Mouse (Mus musculus) hindbrain, embryonic 13.5 days (tissue): ENCODE data around the gene Nup62. TPM values are rescaled to one million over a fixed set of nuclear protein-coding genes. Genes with fewer than 3 reads are reported as not detected.

Experiments
- ATAC-seq: fragments of 200-750 bp; cut with Nextera tagmentation; 2 replicates; pipeline ENCODE4 v1.8.0; 2017; ENCODE audit warnings: moderate TSS enrichment; ENCODE audit not compliant: low FRiP score
- H3K27ac ChIP-seq: fragments of 300-500 bp; sonication (generic); 2 replicates; pipeline ENCODE4 v1.5.1; 2015; ENCODE audit warnings: inconsistent platforms, mild to moderate bottlenecking, moderate library complexity
- H3K27me3 ChIP-seq: fragments of 300-500 bp; sonication (generic); 2 replicates; pipeline ENCODE4 v1.6.1; 2015; ENCODE audit warnings: mild to moderate bottlenecking, inconsistent platforms
- H3K36me3 ChIP-seq: fragments of 300-500 bp; sonication (generic); 2 replicates; pipeline ENCODE4 v1.6.1; 2015; ENCODE audit warnings: mild to moderate bottlenecking, inconsistent platforms
- H3K4me1 ChIP-seq: fragments of 300-500 bp; sonication (generic); replicated peaks from 2 replicates; pipeline ENCODE4 v1.6.1; 2015; ENCODE audit warnings: inconsistent platforms
- H3K4me2 ChIP-seq: fragments of 300-500 bp; sonication (generic); 2 replicates; pipeline ENCODE4 v1.6.1; 2015; ENCODE audit warnings: inconsistent platforms, mild to moderate bottlenecking, moderate library complexity
- H3K4me3 ChIP-seq: fragments of 300-500 bp; sonication (generic); 2 replicates; pipeline ENCODE4 v1.5.1; 2015; ENCODE audit warnings: mild to moderate bottlenecking, inconsistent platforms
- H3K9ac ChIP-seq: fragments of 300-500 bp; sonication (generic); 2 replicates; pipeline ENCODE4 v1.6.1; 2015; ENCODE audit warnings: mild to moderate bottlenecking, inconsistent platforms
- H3K9me3 ChIP-seq: fragments of 300-500 bp; sonication (generic); 2 replicates; pipeline ENCODE4 v1.6.1; 2016; ENCODE audit warnings: inconsistent platforms
- WGBS: fragments of 180-500 bp; shearing (Covaris S2); methylation state at CpG from one replicate; pipeline ENCODE4 v1.1.7; 2015; 5-methylcytosine and 5-hydroxymethylcytosine counted together
- polyA plus RNA-seq: library from polyadenylated mRNA; unstranded; fragments of >200 nt; fragmentation: Nextera tagmentation; extraction: Ambion mirVana; gene quantifications from 2 replicates; pipeline ENCODE4 v1.2.1, GENCODE M21; 2015

Nup62 gene
- polyA plus RNA-seq, 1 experiment from 2014 or later, result 47.9 TPM

DNA sequence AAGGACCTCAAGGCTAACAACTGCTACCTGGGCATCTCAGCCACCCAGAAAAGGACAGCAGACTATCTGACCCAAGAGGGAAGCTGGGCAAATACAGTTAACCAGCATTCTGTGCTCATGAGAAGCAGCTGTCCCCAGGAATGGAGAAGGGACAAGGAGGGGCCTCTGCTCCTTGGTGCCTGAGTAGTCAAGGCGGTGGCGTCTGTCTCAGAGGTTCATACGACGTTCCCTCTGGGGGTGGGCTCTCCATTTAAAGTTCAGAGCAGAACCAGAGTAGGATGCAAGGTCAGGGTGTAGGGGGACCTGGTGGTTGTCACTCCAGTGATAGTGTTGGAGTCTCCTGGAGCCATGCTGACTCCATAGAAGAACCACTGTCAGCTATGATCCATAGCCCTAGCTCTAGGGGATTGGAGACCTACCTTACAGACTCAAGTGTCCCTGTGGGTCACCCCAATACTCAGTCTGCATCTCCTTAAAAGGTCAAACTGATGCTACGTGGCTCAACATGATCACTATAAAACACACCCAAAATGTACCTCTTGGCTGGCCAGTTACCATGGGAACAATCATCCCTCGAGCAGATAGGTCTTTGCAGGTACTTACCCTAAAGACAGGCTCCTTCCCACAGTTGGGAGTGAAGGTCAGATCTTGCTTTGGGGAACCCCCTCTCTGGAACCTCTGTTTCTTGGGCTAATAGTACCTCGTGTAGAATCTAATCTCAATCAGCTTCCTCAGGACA, 4.9 kb upstream of the Nup62 start:
- Histone ChIP-seq H3K27ac (no peak overlapping the region), H3K4me3 (no peak overlapping the region), H3K4me2 (no peak overlapping the region), H3K36me3 (peaks cover 10% of the 10 kb centered on the region; the same call in 1 of the 2 replicates), H3K9me3 (no peaks in the 10 kb centered on the region), H3K27me3 (0 out of 2 replicates have a peak, but pooled peaks cover 2% of the 10 kb centered on the region), H3K4me1 (peaks cover 8% of the 10 kb centered on the region), H3K9ac (no peak overlapping the region)
- 95% methylated on average over 7 of the region's 7 CpGs for WGBS
- ATAC-seq, result no peak

DNA sequence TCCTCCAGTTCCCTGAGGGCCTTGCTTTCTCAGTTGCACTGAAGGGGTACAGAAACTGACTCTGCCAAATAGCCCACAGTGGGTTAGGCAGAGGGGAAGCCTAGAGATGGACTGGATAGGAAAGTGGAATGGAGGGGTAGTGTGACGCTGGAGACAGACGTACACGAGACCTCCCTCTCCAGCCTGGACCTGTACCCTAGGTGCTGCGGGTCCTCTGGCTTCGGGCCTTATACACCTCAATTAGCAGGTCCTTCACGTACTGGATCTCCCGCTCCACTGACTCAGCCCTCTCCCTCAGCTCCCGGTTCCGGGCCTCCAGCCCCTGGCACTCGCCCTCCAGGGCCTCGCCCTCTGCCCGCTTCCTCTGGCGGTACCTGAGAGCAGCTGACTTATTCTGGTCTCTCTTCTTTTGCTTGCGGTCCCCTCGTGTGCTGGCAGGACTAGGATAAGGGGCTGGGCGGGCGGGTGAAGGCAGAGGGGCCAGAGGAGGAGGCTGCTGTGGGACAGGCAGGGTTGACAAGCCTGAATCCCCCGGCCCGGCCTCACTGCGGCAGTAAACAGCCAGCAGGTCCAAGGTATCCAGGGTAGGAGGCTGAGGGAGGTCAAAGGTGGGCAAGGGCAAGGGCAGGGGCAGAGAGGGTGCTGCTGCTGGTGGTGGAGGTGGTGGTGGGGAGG, 3.1 kb upstream of the Nup62 start:
- H3K4me3 ChIP-seq, result no peak overlapping the region
- peaks cover 18% of the 10 kb centered on the region for H3K4me1 ChIP-seq
- 90% methylated on average over 19 of the region's 20 CpGs for WGBS
- H3K9me3 ChIP-seq, result no peaks in the 10 kb centered on the region
- no peak for ATAC-seq
- no peak overlapping the region for H3K27ac ChIP-seq
- H3K4me2 ChIP-seq, result no peak overlapping the region
- peaks cover 10% of the 10 kb centered on the region; the same call in 1 of the 2 replicates for H3K36me3 ChIP-seq
- H3K9ac ChIP-seq, result no peak overlapping the region
- no peaks in the 10 kb centered on the region for H3K27me3 ChIP-seq

DNA sequence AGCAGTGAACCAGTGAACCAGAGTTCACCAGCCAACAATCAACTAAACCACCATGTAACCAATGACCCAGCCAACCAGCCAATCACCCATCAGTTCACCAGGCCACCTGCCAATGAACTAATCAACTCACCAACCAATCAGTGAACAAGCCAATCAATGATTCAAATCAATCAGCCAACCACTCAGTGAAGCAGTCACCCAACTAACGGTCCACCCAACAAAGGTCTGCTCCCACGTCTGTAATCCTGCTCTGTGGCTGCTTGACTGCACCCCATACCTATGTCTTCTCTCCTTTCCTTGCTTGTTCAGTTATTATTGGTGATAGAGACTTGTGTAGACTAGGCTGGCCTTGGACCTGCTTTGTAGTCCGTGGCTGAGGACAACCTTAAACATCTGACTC, 1.9 kb upstream of the Nup62 start:
- Histone ChIP-seq H3K27ac (no peak overlapping the region), H3K9me3 (no peaks in the 10 kb centered on the region), H3K36me3 (peaks cover 10% of the 10 kb centered on the region; the same call in 1 of the 2 replicates), H3K4me3 (no peak overlapping the region), H3K4me2 (no peak overlapping the region), H3K9ac (no peak overlapping the region), H3K4me1 (peaks cover 30% of the 10 kb centered on the region), H3K27me3 (no peaks in the 10 kb centered on the region)
- WGBS, result 92% methylated on average over 3 of the region's 3 CpGs
- no peak for ATAC-seq

DNA sequence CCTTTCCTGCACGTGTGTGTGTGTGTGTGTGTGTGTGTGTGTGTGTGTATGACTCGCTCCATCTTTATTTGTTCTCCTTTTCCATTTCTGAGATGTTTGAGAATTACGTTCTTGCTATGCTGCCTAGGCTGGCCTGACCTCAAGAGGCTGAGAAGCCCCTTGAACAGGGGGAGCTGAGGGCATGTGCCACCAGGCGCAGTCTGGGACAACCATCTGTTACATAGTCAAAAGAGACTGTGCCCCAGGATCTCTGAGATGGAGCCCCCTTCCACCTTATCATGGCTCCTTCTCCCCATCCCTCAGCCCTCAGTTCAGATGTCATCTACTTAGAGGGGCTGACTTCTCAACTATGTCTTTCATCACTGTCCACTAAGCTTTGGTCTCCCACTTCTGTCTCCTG, 1.5 kb upstream of the Nup62 start:
- peaks cover 34% of the 10 kb centered on the region for H3K4me1 ChIP-seq
- no peak overlapping the region for H3K4me3 ChIP-seq
- H3K9me3 ChIP-seq, result no peaks in the 10 kb centered on the region
- H3K36me3 ChIP-seq, result peaks cover 10% of the 10 kb centered on the region; the same call in 1 of the 2 replicates
- no peak overlapping the region for H3K27ac ChIP-seq
- H3K27me3 ChIP-seq, result no peaks in the 10 kb centered on the region
- H3K4me2 ChIP-seq, result no peak overlapping the region
- WGBS, result 86% methylated on average over 4 of the region's 4 CpGs
- H3K9ac ChIP-seq, result no peak overlapping the region
- ATAC-seq, result no peak

DNA sequence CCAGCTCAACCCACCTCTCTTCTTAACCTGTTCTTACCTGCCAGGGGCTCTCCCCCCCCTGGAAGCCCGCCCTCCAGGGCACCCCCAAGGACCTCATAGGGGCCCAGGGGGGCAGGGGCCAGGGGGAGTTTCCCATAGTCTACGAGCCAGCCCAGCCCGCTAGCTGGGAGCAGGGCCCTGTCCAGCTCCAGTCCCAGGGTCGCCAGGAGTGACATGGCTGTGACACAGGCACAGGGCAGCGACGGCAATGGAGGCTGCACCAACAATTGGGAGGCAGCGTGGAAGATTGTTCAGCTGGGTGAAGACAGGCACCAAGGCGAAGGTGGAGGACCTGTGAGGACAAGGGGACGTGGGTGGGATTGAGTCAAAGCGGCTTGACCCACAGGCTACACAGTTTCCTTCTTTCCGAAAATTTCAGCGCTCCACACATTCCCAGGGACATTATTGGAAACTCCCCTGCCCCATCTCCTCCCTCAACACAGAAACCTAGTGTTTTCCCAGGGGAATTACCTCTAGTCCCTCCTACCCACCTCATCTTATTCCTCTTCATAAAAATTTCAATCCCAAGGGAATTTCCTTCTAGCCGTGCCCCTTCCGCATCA, 835 bp upstream of the Nup62 start:
- peak overlapping the region; percentile 94 for H3K27ac ChIP-seq
- peaks cover 41% of the 10 kb centered on the region for H3K4me1 ChIP-seq
- peak overlapping the region; percentile 40; the same call in 1 of the 2 replicates for H3K9ac ChIP-seq
- H3K36me3 ChIP-seq, result peaks cover 10% of the 10 kb centered on the region; the same call in 1 of the 2 replicates
- peak; percentile 5; the same call in 1 of the 2 replicates for ATAC-seq
- 22% methylated on average over 14 of the region's 14 CpGs for WGBS
- H3K4me2 ChIP-seq, result peak overlapping the region; percentile 83
- H3K27me3 ChIP-seq, result no peaks in the 10 kb centered on the region
- H3K9me3 ChIP-seq, result no peaks in the 10 kb centered on the region
- H3K4me3 ChIP-seq, result peak overlapping the region; percentile 84

DNA sequence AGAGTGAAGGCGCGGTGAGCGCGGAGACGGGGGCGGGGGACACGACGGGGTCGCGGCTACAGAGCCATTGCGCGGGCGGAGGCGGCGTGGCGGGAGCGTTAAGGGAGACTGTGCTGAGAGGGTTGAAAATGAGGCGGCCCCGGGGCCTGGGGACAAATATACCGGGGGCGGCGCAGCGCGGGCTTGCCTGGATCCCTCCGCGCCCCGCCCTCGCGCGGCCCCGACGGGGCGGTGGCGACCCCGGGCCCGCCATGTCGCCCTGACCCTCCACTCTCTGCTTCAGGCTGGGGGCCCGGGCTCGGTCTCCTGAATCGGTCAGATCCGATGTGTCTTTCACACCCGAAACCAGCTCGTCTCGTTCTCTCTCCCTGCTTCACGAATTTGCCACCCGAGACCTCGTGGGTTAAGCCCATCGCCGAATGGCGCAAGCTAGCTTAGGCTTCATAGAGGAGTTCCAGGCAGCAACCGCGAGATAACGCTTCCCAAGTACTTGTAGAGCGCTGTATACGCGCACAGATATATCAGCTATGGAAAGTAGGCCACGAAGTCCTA, 658 bp downstream of the Nup62 start, which contains the start of gene Atf5:
Gene Atf5 (minus strand): TSS at position 189 of the 552 bp plus-strand sequence.
- Histone ChIP-seq H3K4me2 (peak within 1 kb of the TSS; percentile 83), H3K36me3 (0 out of 2 replicates have a peak, but pooled peaks cover 5% of the 10 kb centered on the region), H3K9me3 (no peaks in the 10 kb centered on the region), H3K27ac (peak within 1 kb of the TSS; percentile 94), H3K4me3 (peak within 1 kb of the TSS; percentile 84), H3K9ac (peak within 1 kb of the TSS; percentile 93), H3K27me3 (no peaks in the 10 kb centered on the region), H3K4me1 (peaks cover 48% of the 10 kb centered on the region)
- ATAC-seq, result peak; percentile 2; the same call in 1 of the 2 replicates
- WGBS, result under 1% methylated on average over 55 of the region's 57 CpGs

DNA sequence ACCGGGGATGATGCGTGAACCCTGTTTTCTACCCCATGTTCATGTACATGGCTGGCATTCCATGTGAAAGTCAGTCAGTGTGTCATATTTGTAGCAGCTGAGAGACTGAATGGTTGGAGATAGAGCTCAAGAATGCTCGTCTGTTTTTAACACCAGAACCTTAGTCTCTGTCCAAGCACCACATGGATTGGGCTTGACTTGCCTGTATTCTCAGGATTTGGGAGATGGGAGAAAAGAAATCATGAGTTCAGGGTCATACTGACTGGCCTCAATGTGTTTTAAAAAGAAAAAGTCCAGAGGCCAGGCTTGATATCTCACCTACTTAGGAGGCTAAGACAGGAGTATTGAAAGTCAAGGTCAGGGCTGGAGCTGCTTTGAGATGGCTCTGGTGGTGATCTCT, 1.6 kb downstream of the Nup62 start:
- WGBS, result 33% methylated on average over 3 of the region's 3 CpGs
- Histone ChIP-seq H3K4me3 (peak overlapping the region; percentile 84), H3K36me3 (no peaks in the 10 kb centered on the region), H3K27ac (no peak overlapping the region), H3K4me1 (peaks cover 50% of the 10 kb centered on the region), H3K27me3 (no peaks in the 10 kb centered on the region), H3K9ac (peak overlapping the region; percentile 93), H3K9me3 (no peaks in the 10 kb centered on the region), H3K4me2 (peak overlapping the region; percentile 83)
- no peak for ATAC-seq

DNA sequence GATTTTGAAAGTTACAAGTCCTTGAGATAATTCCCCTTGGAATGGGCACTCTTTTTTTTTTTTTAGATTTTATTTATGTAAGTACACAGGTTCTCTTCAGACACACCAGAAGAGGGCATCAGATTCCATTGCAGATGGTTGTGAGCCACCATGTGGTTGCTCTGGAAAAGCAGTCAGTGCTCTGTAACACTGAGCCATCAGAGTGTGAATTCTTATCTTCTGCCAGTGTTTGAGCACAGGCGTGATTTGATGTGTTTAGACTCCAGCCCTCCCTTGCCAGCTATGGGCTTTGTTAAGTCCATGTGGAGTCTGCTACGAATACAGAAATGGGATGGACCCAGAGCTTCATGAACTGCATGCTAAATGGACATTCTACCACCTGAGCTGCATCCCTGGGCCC, 2.3 kb downstream of the Nup62 start:
- no peaks in the 10 kb centered on the region for H3K36me3 ChIP-seq
- peak overlapping the region; percentile 84; the same call in 1 of the 2 replicates for H3K4me3 ChIP-seq
- H3K9ac ChIP-seq, result no peak overlapping the region
- H3K4me2 ChIP-seq, result peak overlapping the region; percentile 83
- no peaks in the 10 kb centered on the region for H3K27me3 ChIP-seq
- H3K9me3 ChIP-seq, result no peaks in the 10 kb centered on the region
- 40% methylated on average over 2 of the region's 2 CpGs for WGBS
- no peak for ATAC-seq
- no peak overlapping the region for H3K27ac ChIP-seq
- H3K4me1 ChIP-seq, result peaks cover 50% of the 10 kb centered on the region

DNA sequence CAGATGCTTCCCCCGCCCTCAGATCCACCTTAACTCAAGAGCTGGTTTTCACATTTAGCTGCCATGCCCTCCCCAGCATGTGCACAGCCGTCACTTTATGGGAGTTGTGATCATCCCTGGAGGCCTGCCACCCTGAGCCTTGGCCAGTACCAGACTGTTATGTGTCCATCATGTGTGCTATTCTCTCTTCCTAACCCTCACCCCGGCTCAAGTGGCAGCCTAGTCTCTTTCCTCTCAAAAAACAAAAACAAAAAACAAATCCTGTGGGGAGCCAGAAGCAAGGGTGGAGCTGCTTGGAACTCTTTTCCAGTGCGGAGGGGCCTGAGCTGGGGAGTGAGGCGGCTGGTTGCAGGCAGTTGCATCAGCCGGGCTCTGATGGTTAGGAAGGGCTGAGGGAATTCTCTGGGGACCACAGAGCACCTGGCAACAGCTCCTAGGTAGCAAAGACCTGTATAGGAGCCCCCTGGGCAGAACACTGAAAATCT, 2.9 kb downstream of the Nup62 start:
- no peak for ATAC-seq
- H3K4me1 ChIP-seq, result peaks cover 50% of the 10 kb centered on the region

DNA sequence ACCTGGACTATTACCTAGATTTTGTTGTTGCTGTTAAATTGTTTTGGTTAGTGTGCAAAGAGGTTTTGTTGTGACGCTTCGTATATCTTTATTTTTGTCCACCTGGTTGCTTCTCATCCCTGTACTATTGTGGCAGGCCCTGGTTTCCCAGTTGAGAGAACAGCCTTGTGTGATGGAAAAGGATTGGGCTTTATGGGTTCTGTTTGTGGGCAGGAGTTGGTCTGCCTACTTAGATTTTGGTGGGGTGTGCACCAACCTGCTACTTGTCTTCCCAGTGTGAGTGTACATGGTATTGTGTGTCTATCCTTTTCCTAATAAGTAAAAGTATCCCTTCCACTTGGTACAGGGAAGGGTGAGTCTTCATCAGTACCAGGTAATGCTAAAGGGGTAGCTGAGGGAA, 3.5 kb downstream of the Nup62 start:
- Histone ChIP-seq H3K9ac (peak overlapping the region; percentile 53), H3K9me3 (no peaks in the 10 kb centered on the region), H3K27ac (0 out of 2 replicates have a peak overlapping the region, but pooled peaks have one; percentile 10), H3K27me3 (no peaks in the 10 kb centered on the region), H3K4me1 (peaks cover 52% of the 10 kb centered on the region), H3K36me3 (no peaks in the 10 kb centered on the region), H3K4me3 (no peak overlapping the region), H3K4me2 (peak overlapping the region; percentile 83)
- WGBS, result 89% methylated on average over 2 of the region's 2 CpGs
- ATAC-seq, result no peak

More for the DNA sequence above, 2.9 kb downstream of the Nup62 start:
- 39% methylated on average over 6 of the region's 6 CpGs for WGBS
- Histone ChIP-seq H3K27me3 (no peaks in the 10 kb centered on the region), H3K9ac (peak overlapping the region; percentile 53), H3K9me3 (no peaks in the 10 kb centered on the region), H3K4me3 (peak overlapping the region; percentile 10; the same call in 1 of the 2 replicates), H3K27ac (0 out of 2 replicates have a peak overlapping the region, but pooled peaks have one; percentile 10), H3K4me2 (peak overlapping the region; percentile 83), H3K36me3 (no peaks in the 10 kb centered on the region)

DNA sequence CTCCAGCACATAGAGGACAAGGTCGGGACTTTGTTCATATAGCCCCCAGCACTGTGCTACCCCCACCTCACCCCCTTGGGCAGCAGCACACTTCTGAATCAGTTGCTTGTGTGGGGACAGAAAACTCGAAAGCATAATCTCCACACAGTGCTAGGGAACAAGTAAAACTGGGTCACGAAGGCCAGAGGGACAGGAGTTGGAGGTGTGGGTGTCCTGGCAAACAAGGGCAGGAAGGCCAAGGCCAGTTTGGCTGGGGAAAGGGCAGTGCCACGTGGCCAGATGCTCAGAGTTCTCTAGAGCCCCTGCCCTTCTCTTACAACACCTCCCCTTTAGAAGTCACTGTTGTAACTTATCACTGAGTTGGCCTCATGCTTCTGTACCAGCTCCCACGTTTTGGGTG, 4.0 kb downstream of the Nup62 start:
- 71% methylated on average over 5 of the region's 5 CpGs for WGBS
- H3K4me1 ChIP-seq, result peaks cover 54% of the 10 kb centered on the region
- no peaks in the 10 kb centered on the region for H3K27me3 ChIP-seq
- H3K4me2 ChIP-seq, result no peak overlapping the region
- H3K36me3 ChIP-seq, result no peaks in the 10 kb centered on the region
- H3K9me3 ChIP-seq, result no peaks in the 10 kb centered on the region
- ATAC-seq, result no peak
- no peak overlapping the region for H3K4me3 ChIP-seq
- H3K9ac ChIP-seq, result peak overlapping the region; percentile 46; the same call in 1 of the 2 replicates
- H3K27ac ChIP-seq, result no peak overlapping the region

DNA sequence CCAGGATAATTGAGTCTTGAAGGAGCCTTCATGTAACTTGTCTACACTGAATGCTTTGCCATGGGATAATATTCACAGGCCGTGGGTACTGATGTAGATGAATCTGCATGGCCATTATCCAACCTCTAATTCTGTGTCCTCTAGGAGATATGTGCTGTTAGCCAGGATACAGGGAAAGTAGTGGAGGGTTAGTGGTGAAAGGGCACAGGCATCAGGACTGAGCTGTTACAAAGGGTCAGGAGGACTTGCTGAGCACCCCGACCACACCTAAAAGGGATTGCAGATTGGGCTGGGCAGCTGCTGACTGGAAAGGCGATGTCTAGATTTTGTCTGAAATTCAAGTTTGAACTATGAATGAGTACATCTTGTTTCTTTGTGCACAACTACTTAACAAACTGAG, 4.6 kb downstream of the Nup62 start:
- H3K9me3 ChIP-seq, result no peaks in the 10 kb centered on the region
- no peak overlapping the region for H3K27ac ChIP-seq
- no peak overlapping the region for H3K9ac ChIP-seq
- H3K4me3 ChIP-seq, result no peak overlapping the region
- peaks cover 47% of the 10 kb centered on the region for H3K4me1 ChIP-seq
- 92% methylated on average over 3 of the region's 3 CpGs for WGBS
- no peaks in the 10 kb centered on the region for H3K27me3 ChIP-seq
- no peaks in the 10 kb centered on the region for H3K36me3 ChIP-seq
- ATAC-seq, result no peak
- H3K4me2 ChIP-seq, result no peak overlapping the region
